Mouse (Mus musculus): ENCODE results near the gene Cdc14a.

Gene Cdc14a

DNA sequence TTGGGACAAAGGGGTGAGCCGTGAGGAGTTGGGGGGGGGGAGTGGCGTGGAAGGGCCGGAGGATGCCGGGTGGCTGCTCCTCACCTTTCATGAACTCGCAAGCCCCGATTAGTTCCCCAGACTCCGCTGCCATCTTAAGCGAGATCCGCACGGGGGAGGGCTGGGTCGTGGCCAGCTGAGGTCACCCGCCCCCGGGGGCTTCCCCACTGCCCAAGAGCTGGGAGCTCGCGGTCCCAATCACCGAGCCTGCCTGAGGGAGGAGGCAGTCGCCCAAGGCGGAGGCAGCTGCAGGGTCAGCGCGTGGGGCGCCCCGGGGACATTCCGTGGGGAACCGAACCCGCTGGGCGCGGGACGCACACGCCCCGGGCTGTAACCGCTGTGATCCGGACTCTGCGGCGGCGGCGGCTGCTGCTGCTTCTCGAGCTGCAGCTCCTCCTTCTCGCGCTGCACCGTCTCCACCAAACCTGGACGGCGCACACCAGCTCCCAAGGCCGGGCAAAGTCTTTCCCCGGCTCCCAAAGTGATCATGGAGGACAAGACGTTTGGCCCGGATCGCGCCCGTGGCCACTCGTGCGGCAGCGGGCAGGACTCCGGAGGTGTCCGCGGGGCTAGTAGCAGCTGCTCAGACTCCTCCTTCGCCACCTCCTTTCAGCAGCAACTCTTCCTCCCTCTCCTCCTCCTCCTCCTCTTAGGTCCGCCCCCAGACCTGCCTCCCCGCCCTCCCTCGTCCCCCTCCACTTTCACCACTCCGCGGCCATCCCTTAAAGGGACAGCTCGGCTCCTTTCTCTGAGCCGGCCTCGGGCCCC, at the start of gene Cdc14a:
Gene Cdc14a, minus strand, starts transcription at position 680 of the 807 bp plus-strand sequence.
- peak; percentile 86 to 88 for DNase-seq

DNA sequence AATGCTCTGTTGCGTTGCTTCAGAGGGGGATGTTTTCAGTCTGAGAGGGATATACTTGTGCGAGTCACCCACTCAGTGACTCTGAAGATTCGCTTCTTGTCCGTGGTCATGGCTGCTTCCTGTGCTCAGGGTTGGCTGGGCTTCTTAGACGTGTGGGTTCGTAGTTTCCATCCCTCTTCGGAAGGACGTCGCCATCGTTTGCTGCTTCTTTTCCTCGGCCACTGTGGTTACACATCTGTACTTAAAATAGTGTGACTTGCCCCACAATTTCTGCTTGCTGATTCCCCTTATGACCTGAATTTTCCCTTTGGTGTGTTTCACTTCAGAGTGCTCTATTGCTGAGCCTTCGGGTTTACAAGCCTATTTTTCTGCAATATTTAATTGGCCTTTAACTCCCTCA, 41.9 kb upstream of the Cdc14a start:
- no peak for DNase-seq

GRCm38 (mm10) chr3:116464318-116464717, 40.5 kb upstream of the Cdc14a start:
- DNase-seq: no peak

DNA sequence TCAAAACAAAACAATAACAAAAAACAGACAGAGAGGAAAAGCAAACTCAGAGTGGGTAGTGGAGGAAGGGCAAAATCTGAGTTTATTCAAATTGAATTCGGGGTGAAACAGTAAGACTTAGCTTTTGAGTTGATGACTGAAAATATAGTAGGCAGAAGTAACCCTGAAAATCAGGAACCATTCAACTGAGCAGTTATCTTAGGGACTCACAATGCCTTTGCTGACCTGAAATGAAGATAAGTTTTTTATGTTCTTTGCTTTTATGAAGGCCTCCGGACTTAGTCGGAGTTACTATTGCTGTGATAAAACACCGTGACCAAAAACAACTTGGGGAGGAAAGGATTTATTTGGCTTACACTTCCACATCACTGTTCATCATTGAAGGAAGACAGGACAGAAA, 37.2 kb upstream of the Cdc14a start:
- no peak for DNase-seq

DNA sequence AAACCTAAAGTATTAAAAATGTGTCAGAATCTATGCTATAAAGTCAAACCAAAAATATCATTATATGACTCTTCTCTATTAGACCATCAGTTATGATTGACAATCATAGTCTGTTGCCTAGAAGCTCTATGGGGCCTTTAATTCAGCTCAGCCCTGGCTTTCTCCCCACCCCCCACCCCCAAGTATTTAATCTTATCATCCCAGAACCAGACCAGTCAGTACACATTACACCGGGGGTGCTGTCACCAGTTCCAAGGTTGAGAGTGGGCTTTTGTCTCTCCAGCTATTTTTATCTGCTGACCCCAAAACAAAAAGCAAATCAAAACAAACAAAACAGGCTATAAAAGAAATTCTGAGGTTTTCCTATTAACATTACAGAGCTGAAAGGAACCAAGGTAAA, 30.7 kb upstream of the Cdc14a start:
- DNase-seq: no peak

GRCm38 (mm10) chr3:116450741-116451140, 26.9 kb upstream of the Cdc14a start:
- DNase-seq: no peak

GRCm38 (mm10) chr3:116444327-116444726, 20.5 kb upstream of the Cdc14a start:
- DNase-seq: no peak

DNA sequence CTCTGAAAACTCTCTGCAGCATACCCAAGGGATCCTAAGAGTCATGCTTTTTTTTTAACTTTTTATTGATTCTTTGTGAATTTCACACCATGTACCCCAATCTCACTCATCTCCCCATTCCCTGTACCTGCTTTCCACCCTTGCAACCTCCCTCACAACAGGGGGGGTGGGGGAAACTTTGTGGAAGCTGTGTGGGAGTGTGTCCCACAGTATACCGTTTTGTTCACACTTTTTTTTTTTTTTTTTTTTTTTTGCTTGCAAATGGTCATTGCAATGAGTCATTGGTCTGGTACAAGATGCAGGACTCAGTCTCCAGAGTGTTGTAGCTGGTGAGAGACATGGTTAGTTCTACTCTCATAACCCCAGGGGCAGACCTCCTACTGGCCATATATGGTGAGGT, 19.0 kb upstream of the Cdc14a start:
- no peak for DNase-seq

DNA sequence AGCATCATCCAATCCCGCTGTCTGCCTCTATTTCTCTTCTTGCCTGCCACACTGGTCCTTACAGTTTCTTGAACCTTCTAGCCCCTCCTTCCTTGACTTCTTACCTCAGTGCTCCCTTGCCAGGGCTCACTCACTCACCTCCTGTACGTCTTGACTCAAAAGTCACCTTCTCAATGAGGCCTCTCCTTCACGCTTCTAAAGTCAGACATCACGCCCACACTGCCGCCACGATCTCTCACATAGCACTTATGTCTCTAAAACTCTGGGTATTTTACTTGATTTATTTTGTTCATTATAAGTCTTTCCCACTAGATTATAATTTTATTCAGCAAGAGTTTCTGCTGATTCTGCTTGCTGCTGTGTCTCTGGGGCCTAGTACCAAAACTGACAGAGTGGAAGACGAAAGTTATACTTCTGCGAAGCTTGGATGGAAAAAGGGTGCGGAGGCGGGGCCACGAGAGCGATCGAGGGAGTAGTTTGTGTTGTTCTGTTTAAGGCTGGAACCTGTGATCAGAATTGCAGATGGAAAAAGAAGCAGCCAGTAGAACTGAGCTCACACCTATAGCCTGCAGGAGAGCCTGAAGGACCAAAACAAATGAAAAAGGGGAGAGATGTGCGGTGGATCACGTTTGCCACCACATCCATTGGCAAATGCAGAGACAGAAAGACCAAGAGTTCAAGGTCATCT, 17.8 kb upstream of the Cdc14a start:
- no peak for DNase-seq

DNA sequence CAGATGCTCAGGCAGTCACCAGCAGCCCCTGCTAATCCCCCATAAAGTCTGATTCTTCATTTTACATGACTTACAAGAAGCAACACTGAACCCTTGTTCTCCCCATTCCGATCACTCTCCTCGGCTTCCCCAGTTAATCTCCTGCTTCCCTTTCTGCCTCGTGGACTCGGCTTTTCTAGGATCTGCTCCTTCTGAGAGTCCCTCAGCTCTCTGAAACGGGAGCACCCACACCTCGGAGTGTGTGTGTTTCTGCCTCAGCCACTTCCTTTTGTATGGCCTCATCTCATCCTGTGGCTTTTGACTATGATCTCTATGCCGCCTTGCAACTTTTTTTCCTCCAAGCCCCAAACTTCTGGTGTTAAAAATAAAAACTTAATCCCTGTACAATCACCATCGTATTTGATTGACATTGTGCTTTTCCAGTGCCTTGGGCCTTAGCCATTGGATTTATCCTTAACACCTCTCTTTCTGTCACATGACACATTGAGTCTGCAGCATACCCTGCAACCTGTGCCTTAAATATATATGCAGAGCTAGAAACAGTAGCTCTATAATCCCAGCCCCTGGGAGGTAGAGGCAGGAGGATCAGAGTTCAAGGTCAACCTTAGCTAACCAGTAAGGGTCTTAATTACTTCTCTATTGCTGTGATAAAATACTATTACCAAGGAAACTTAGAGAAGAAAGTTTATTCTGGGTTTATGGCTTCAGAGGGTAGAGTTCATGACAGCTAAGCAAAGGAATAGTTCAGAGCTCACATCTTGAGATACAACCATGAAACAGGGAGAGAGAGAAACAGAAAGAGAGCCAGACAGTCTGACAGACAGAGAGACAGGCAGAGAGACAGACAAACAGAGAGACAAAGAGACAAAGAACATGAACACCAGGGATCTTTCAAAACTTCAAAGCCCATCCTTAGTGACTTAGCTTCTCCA, 16.5 kb upstream of the Cdc14a start:
- no peak for DNase-seq

- no peak for DNase-seq
Measured at GRCm38 (mm10) chr3:116436811-116437601, 13.2 kb upstream of the Cdc14a start.

- DNase-seq: no peak
Measured at GRCm38 (mm10) chr3:116436113-116436512, 12.3 kb upstream of the Cdc14a start.

- no peak for DNase-seq
Measured at GRCm38 (mm10) chr3:116434757-116435156, 10.9 kb upstream of the Cdc14a start.

DNA sequence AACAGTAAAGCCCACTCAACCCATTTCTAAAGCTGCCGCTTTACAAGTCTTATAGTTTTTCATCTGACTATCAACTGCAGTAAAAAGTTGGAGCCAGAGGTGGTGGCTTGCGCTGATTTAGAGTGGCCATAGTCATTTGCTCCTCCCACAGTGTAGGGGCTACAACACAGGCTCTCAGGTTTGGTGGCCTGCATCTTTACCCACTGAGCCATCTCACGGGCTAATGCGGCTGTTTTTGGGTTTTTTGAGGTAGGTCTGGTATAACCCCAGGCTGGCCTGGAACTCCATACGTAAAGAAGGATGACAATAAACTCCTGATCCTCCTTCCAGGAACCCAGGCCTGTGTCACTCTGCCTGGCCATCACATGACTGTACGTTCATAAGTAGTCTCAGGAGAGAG, 2.1 kb upstream of the Cdc14a start:
- DNase-seq: no peak

DNA sequence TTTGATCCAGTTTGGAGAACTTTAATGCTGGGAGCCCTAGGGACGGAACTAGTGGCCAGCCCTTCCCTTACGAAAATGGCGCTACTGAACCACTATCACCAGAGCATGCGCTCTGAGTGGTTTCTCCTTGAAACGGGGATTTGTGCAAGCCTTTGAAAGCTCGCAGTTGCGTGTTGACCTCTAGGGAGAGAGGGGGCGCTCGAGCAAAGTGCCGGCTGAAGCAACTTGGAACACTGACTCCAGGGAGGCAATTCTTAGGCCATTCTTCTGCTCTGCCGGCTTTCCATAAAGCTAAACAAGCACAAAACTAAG, 1.1 kb upstream of the Cdc14a start:
- peak; percentile 89 to 92 for DNase-seq

- no peak for DNase-seq
Measured at GRCm38 (mm10) chr3:116424160-116424972, 534 bp upstream of the Cdc14a start.

GRCm38 (mm10) chr3:116422795-116423352, 958 bp downstream of the Cdc14a start:
- DNase-seq: peak; percentile 56 to 60

DNA sequence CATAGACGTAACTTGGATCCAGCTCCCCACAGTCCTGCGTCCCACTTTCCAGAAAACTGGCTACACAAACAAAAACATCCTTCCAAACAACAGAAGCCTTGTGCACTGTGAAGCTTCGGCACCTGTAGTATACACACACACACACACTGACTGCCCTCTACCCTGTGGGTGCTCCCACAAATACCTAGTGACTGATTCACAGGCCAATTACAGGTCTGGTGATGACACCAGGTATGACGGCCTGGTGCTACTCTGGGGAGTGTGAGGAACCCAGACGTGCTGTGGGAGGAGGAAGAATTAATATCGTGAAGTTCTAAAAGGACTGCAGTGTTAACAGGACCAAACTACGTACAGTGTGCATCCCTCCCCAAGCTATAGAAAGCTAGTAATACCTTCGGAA, 1.8 kb downstream of the Cdc14a start:
- no peak for DNase-seq

DNA sequence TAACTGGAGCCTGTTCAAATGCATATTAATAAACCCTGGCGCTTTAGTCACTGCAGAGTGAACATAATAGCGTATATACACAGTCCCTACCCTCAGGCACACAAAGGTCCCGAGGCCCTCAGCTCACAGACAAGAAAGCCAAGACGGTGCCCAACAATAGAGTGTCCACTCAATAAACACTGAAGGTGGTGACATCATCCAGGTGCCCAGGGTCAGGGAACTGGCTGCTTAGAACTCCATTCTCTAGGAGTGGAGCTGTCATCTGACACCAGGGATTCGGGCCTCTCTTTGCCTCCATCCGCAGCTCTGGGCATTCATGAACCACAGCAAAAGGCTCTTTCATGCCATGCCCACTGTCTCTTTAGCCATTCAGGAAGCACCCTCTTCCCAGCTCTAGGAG, 2.7 kb downstream of the Cdc14a start:
- peak; percentile 35 to 68 for DNase-seq

- no peak for DNase-seq
Measured at GRCm38 (mm10) chr3:116419791-116420190, 4.0 kb downstream of the Cdc14a start.

- DNase-seq: peak; percentile 74 to 86
Measured at GRCm38 (mm10) chr3:116414451-116414860, 9.4 kb downstream of the Cdc14a start.
